Comparison of ENCODE assay signal across 27 mouse cellular contexts in the genomic region with DNA sequence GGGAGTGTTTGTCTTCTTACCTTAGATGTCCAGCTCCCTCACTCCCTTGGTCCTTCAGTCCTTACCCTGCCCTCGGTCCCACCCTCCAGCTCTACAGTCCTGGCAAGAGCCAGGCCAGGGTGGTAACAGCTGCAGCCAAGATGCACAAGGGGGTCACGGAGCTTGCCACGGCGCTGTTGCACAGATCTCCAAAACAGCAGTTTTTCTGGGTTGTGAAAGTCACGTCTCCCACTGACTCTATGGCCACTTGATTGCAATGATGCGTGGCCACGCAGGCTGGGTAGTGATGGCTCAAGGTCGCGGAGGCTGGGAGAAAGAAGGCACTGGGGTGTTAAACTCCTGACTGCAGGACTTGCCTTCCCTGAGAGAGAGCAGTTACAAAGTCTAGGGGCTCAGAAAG. TPM values are rescaled to one million over a fixed set of nuclear protein-coding genes. Genes with fewer than 3 reads are reported as not detected.
DNase-seq lines count a peak whose midpoint lies in the region; ATAC-seq and TF ChIP-seq lines count a peak whose summit lies in the region.
"Had no signal": no experiment of that assay in that cellular context is flagged by ENCODE, and none has a peak within 500 bp of the region (broad histone marks: within the 10 kb centered on the region; RNA-seq: fewer than 3 reads in every experiment).

No protein-coding gene starts in this region.

- H3K4me1 ChIP-seq in cerebellum, adult 2 months (ENCODE audit: control insufficient read depth, insufficient read depth, low read length): peaks cover 43% of the 10 kb centered on the region
- H3K4me1 ChIP-seq in lung, embryonic 14.5 days (ENCODE audit: insufficient read depth): no peaks in the 10 kb centered on the region
- H3K4me1 ChIP-seq in lung, postnatal 0 days (ENCODE audit: insufficient read depth, low read depth, low read length): no peaks in the 10 kb centered on the region; the same call in 1 of the 2 replicates

- H3K9ac ChIP-seq in lung, embryonic 14.5 days: no peak overlapping the region
- no peak overlapping the region for H3K9ac ChIP-seq in lung, postnatal 0 days (replicated peaks; ENCODE audit: low read depth)
- H3K9ac ChIP-seq: forebrain, embryonic 13.5 days; heart, embryonic 13.5 days; hindbrain, embryonic 14.5 days had no signal

- H3K4me2 ChIP-seq in lung, embryonic 14.5 days: no peak overlapping the region
- H3K4me2 ChIP-seq in lung, postnatal 0 days (replicated peaks; ENCODE audit: low read depth, low read length): no peak overlapping the region
- H3K4me2 ChIP-seq: forebrain, embryonic 13.5 days; heart, embryonic 13.5 days; hindbrain, embryonic 14.5 days had no signal

- no peaks in the 10 kb centered on the region for H3K36me3 ChIP-seq in lung, embryonic 14.5 days (ENCODE audit: insufficient read depth)
- H3K36me3 ChIP-seq in lung, postnatal 0 days (ENCODE audit: insufficient read depth, low read length): no peaks in the 10 kb centered on the region
- H3K36me3 ChIP-seq: forebrain, embryonic 10.5 days; G1E; heart, embryonic 10.5 days; heart, embryonic 13.5 days had no signal

- peak; percentile 46 to 49 for DNase-seq in cerebellum, adult 2 months
- no peak for DNase-seq in cerebellum, adult 8-10 months
- peak; percentile 22 to 44 for DNase-seq in cerebellum, postnatal 14 days
- DNase-seq in cerebellum, adult 9-10 months: no peak
- no peak for DNase-seq in lung, embryonic 14.5 days
- no peak for DNase-seq in lung, postnatal 0 days (ENCODE audit: low spot score)
- DNase-seq: adrenal gland, postnatal 10 days; adrenal gland, postnatal 36 days; B cell, adult 2 months; gastrocnemius, postnatal 10 days; gastrocnemius, postnatal 36 days; heart, postnatal 14 days; heart, postnatal 4 days had no signal

- no peak overlapping the region for H3K4me3 ChIP-seq in cerebellum, adult 2 months (replicated peaks; ENCODE audit: insufficient read depth, low read depth, low read length)
- H3K4me3 ChIP-seq in lung, embryonic 14.5 days (ENCODE audit: low read depth, low read length): no peak overlapping the region
- no peak overlapping the region for H3K4me3 ChIP-seq in lung, postnatal 0 days (ENCODE audit: low read depth, low read length)
- H3K4me3 ChIP-seq: forebrain, embryonic 10.5 days; forebrain, embryonic 13.5 days; heart, adult 2 months; heart, embryonic 10.5 days; heart, embryonic 13.5 days had no signal

- peak overlapping the region; percentile 98 for H3K27ac ChIP-seq in cerebellum, adult 2 months (ENCODE audit: insufficient read depth, low read length)
- H3K27ac ChIP-seq in lung, embryonic 14.5 days (ENCODE audit: low read depth): peak overlapping the region; percentile 76
- H3K27ac ChIP-seq in lung, postnatal 0 days (ENCODE audit: low read length): no peak overlapping the region
- H3K27ac ChIP-seq: forebrain, embryonic 10.5 days; forebrain, embryonic 13.5 days; heart, adult 2 months; heart, embryonic 10.5 days; heart, embryonic 13.5 days; hindbrain, embryonic 14.5 days; hindbrain, postnatal 0 days had no signal

- H3K27me3 ChIP-seq in cerebellum, adult 2 months (ENCODE audit: control insufficient read depth, insufficient read depth, low read length): no peaks in the 10 kb centered on the region
- H3K27me3 ChIP-seq in lung, embryonic 14.5 days (ENCODE audit: insufficient read depth, low read length): peaks cover 7% of the 10 kb centered on the region
- 0 out of 2 replicates have a peak, but pooled peaks cover under 1% of the 10 kb centered on the region for H3K27me3 ChIP-seq in lung, postnatal 0 days (replicated peaks; ENCODE audit: insufficient read depth, low read length)
- H3K27me3 ChIP-seq: CH12.LX, Patski had no signal

- 41% methylated on average over 9 of the region's 9 CpGs for WGBS in cerebellum, adult 2 months
- 68% methylated on average over 9 of the region's 9 CpGs for WGBS in lung, embryonic 14.5 days
- WGBS in lung, postnatal 0 days: 61% methylated on average over 9 of the region's 9 CpGs

- ATAC-seq in lung, embryonic 14.5 days (ENCODE audit: insufficient read depth): no peak
- no peak for ATAC-seq in lung, postnatal 0 days
- ATAC-seq: forebrain, embryonic 13.5 days; forebrain, embryonic 16.5 days; hindbrain, postnatal 0 days; inflammation-experienced regulatory T-cells, adult 6 months; intestine, embryonic 16.5 days; Patski had no signal

- TF ChIP-seq EP300 in lung, postnatal 0 days (IDR thresholded peaks at IDR 0.05): no peak

- no peaks in the 10 kb centered on the region for H3K9me3 ChIP-seq in lung, embryonic 14.5 days (ENCODE audit: low read depth, low read length)
- no peaks in the 10 kb centered on the region for H3K9me3 ChIP-seq in lung, postnatal 0 days (ENCODE audit: low read length)
- H3K9me3 ChIP-seq: forebrain, embryonic 10.5 days; forebrain, embryonic 13.5 days; G1E; heart, embryonic 10.5 days had no signal

- TF ChIP-seq POLR2A in cerebellum, adult 2 months (IDR thresholded peaks at IDR 0.05; ENCODE audit: borderline replicate concordance, insufficient read depth, low read length): no peak

- no peak for TF ChIP-seq CTCF in cerebellum, adult 2 months (IDR thresholded peaks at IDR 0.05; ENCODE audit: borderline replicate concordance, insufficient read depth, low read depth, low read length)
- TF ChIP-seq CTCF in lung, embryonic 14.5 days (IDR thresholded peaks at IDR 0.05; ENCODE audit: low read depth): no peak
- TF ChIP-seq CTCF in lung, postnatal 0 days (IDR thresholded peaks at IDR 0.05): no peak

RNA-seq across cellular contexts. Expression of gene Ly6g6e, which starts 5.2 kb away (rescaled TPM):
- polyA plus RNA-seq in cerebellum, adult 2 months (2012; rRNA removed): 5.3 and 6.3 TPM in 2 replicates
- polyA plus RNA-seq in lung, embryonic 14.5 days (2014; fragmentation: Nextera tagmentation; extraction: Ambion mirVana): 0.39 and 0.43 TPM in 2 replicates
- polyA plus RNA-seq in lung, postnatal 0 days (2015; fragmentation: Nextera tagmentation; extraction: Ambion mirVana): 2.8 and 3.1 TPM in 2 replicates
- polyA plus RNA-seq: forebrain, embryonic 10.5 days; hindbrain, embryonic 14.5 days; inflammation-experienced regulatory T-cells, adult 6 months; Patski had no signal

RNA-seq across cellular contexts. Expression of gene Mpig6b, which starts 5.5 kb away (rescaled TPM):
- 0.25 and 0.43 TPM in 2 replicates for polyA plus RNA-seq in cerebellum, adult 2 months (2012; rRNA removed)
- polyA plus RNA-seq in lung, embryonic 14.5 days (2014; fragmentation: Nextera tagmentation; extraction: Ambion mirVana): 0.95 and 1.4 TPM in 2 replicates
- 2.1 and 2.3 TPM in 2 replicates for polyA plus RNA-seq in lung, postnatal 0 days (2015; fragmentation: Nextera tagmentation; extraction: Ambion mirVana)
- polyA plus RNA-seq: forebrain, embryonic 16.5 days; G1E; inflammation-experienced regulatory T-cells, adult 6 months; Patski had no signal

RNA-seq across cellular contexts. Expression of gene Ly6g6c, which starts 6.3 kb away (rescaled TPM):
- 0.11 and 0.15 TPM in 2 replicates for polyA plus RNA-seq in cerebellum, adult 2 months (2012; rRNA removed)
- polyA plus RNA-seq in lung, embryonic 14.5 days (2014; fragmentation: Nextera tagmentation; extraction: Ambion mirVana): 0.38 TPM in 1 of 2 replicates, not detected in the other
- 3.5 and 4.9 TPM in 2 replicates for polyA plus RNA-seq in lung, postnatal 0 days (2015; fragmentation: Nextera tagmentation; extraction: Ambion mirVana)
- polyA plus RNA-seq: embryonic facial prominence, embryonic 11.5 days; forebrain, embryonic 13.5 days; forebrain, embryonic 16.5 days; G1E; heart, embryonic 10.5 days; heart, embryonic 13.5 days; hindbrain, embryonic 14.5 days; hindbrain, postnatal 0 days; inflammation-experienced regulatory T-cells, adult 6 months; Patski had no signal

RNA-seq across cellular contexts. Expression of gene Ly6g6d, which starts 6.4 kb away (rescaled TPM):
- 8.5 and 10.4 TPM in 2 replicates for polyA plus RNA-seq in cerebellum, adult 2 months (2012; rRNA removed)
- 2.7 and 4.0 TPM in 2 replicates for polyA plus RNA-seq in lung, embryonic 14.5 days (2014; fragmentation: Nextera tagmentation; extraction: Ambion mirVana)
- 14.4 and 14.7 TPM in 2 replicates for polyA plus RNA-seq in lung, postnatal 0 days (2015; fragmentation: Nextera tagmentation; extraction: Ambion mirVana)
- polyA plus RNA-seq: embryonic facial prominence, embryonic 11.5 days; inflammation-experienced regulatory T-cells, adult 6 months had no signal

RNA-seq across cellular contexts. Expression of gene Ddah2, which starts 12.6 kb away (rescaled TPM):
- polyA plus RNA-seq in cerebellum, adult 2 months (2012; rRNA removed): 59.5 and 63.3 TPM in 2 replicates
- polyA plus RNA-seq in lung, embryonic 14.5 days (2014; fragmentation: Nextera tagmentation; extraction: Ambion mirVana): 319 and 338 TPM in 2 replicates
- 238 and 247 TPM in 2 replicates for polyA plus RNA-seq in lung, postnatal 0 days (2015; fragmentation: Nextera tagmentation; extraction: Ambion mirVana)

Comparison
In these comparisons a context has a peak if more than half of its experiments do, and no peak if none do; other contexts are left out.
1. DNase-seq: peak in cerebellum, adult 2 months (2 of 2) and cerebellum, postnatal 14 days (2 of 2); none in cerebellum, adult 8-10 months (single experiment), cerebellum, adult 9-10 months (single experiment), lung, embryonic 14.5 days (single experiment) and lung, postnatal 0 days (single experiment).